Mouse (Mus musculus) small intestine, adult 2 months (tissue): ENCODE data around the gene Arpp21. TPM values are rescaled to one million over a fixed set of nuclear protein-coding genes. Genes with fewer than 3 reads are reported as not detected.

Source experiments
- H3K27ac ChIP-seq: fragments of 200-500 bp; 2 replicates; pipeline ENCODE4 v1.5.1; 2012; ENCODE audit warnings: low read depth, low read length, control low read depth, inconsistent platforms; ENCODE audit not compliant: insufficient read depth
- H3K27me3 ChIP-seq: fragments of 200-500 bp; 2 replicates; pipeline ENCODE4 v1.6.1; 2012; ENCODE audit warnings: mild to moderate bottlenecking, moderate library complexity, low read length, inconsistent platforms; ENCODE audit not compliant: control insufficient read depth, insufficient read depth
- H3K36me3 ChIP-seq: fragments of 200-500 bp; 2 replicates; pipeline ENCODE4 v1.6.1; 2012; ENCODE audit warnings: mild to moderate bottlenecking, low read length, control low read depth, inconsistent platforms; ENCODE audit not compliant: control insufficient read depth, insufficient read depth
- H3K4me1 ChIP-seq: fragments of 200-500 bp; 2 replicates; pipeline ENCODE4 v1.6.1; 2012; ENCODE audit warnings: low read length, inconsistent platforms, mixed read lengths; ENCODE audit not compliant: control insufficient read depth, insufficient read depth, insufficient read length
- H3K4me3 ChIP-seq: fragments of 200-500 bp; 2 replicates; pipeline ENCODE4 v1.5.1; 2012; ENCODE audit warnings: low read depth, mild to moderate bottlenecking, control low read depth, inconsistent platforms, low read length, moderate library complexity
- CTCF ChIP-seq: fragments of 200-500 bp; IDR thresholded peaks from 2 replicates; pipeline ENCODE4 v1.5.1; 2012; ENCODE audit warnings: low read depth, mild to moderate bottlenecking, control low read depth, inconsistent platforms, low read length, moderate library complexity, mixed read lengths; ENCODE audit not compliant: insufficient replicate concordance, insufficient read length; ENCODE audit errors: extremely low read depth
- POLR2A ChIP-seq: fragments of 200-500 bp; IDR thresholded peaks from 2 replicates; pipeline ENCODE4 v1.6.1; 2012; ENCODE audit warnings: low read depth, mild to moderate bottlenecking, control low read depth, inconsistent platforms, low read length, moderate library complexity
- WGBS: fragments of 180-500 bp; shearing (Covaris S2); methylation state at CpG from one replicate; pipeline ENCODE4 v1.1.7; 2018; 5-methylcytosine and 5-hydroxymethylcytosine counted together
- polyA plus RNA-seq: library from polyadenylated mRNA; depleted of rRNA; stranded (reverse); fragments of >200 nt; gene quantifications from 2 replicates; pipeline ENCODE4 v1.2.3, GENCODE M21; 2012; rRNA removed

The Arpp21 gene
- polyA plus RNA-seq: 0.55 and 0.60 TPM in 2 replicates

- H3K4me3 ChIP-seq: no peak within 1 kb of the TSS
- no peak for TF ChIP-seq POLR2A
- no peak for TF ChIP-seq CTCF
Measured at GRCm38 (mm10) chr9:112235696-112236397, at the start of gene Arpp21. TSS of gene Arpp21 (minus strand) at chr9:112235938.

DNA sequence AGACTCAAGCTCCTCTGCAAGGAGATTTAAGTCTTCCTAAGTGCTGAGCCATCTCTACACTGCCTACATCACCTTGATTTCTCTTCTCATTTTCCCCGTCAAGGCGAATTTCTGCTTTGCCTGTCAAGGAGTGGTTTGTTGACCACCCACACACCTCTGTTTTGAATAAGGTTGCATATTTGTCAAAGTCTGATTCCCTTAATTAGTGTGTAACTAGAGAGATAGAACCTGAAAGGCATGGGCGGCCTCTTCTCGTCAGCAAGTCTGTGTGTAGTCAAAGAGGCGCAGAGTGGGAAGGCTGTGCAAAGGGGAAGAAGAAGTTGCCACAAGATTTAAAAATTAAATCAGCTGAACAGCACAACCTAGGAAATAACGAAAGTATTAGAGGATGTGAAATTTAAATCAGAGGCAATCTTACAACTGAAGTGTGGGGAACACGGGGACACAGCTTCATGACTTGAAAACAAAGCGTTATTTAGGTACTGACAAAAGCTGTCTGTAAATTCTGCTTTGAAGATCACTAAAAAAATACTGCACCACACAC is 36.8 kb upstream of the Arpp21 start:
- TF ChIP-seq CTCF (no peak), POLR2A (no peak)
- no peak overlapping the region for H3K4me3 ChIP-seq
- no peaks in the 10 kb centered on the region for H3K4me1 ChIP-seq
- WGBS: 68% methylated on average over 8 of the region's 8 CpGs
- no peaks in the 10 kb centered on the region for H3K27me3 ChIP-seq
- no peak overlapping the region for H3K27ac ChIP-seq
- H3K36me3 ChIP-seq: no peaks in the 10 kb centered on the region

More at GRCm38 (mm10) chr9:112235696-112236397, at the start of gene Arpp21:
- no peaks in the 10 kb centered on the region for H3K27me3 ChIP-seq
- H3K4me1 ChIP-seq: no peaks in the 10 kb centered on the region
- no peaks in the 10 kb centered on the region for H3K36me3 ChIP-seq
- 27% methylated on average over 16 of the region's 16 CpGs for WGBS
- H3K27ac ChIP-seq: no peak within 1 kb of the TSS

GRCm38 (mm10) chr9:112264982-112265641 is 29.4 kb upstream of the Arpp21 start:
- TF ChIP-seq CTCF (no peak), POLR2A (no peak)
- Histone ChIP-seq H3K4me1 (no peaks in the 10 kb centered on the region), H3K36me3 (no peaks in the 10 kb centered on the region), H3K27me3 (no peaks in the 10 kb centered on the region), H3K27ac (no peak overlapping the region), H3K4me3 (no peak overlapping the region)
- 50% methylated on average over 4 of the region's 4 CpGs for WGBS

GRCm38 (mm10) chr9:112261986-112262901 is 26.5 kb upstream of the Arpp21 start:
- 84% methylated on average over 16 of the region's 16 CpGs for WGBS
- H3K4me3 ChIP-seq: no peak overlapping the region
- H3K36me3 ChIP-seq: no peaks in the 10 kb centered on the region
- H3K27me3 ChIP-seq: no peaks in the 10 kb centered on the region
- H3K4me1 ChIP-seq: no peaks in the 10 kb centered on the region
- no peak overlapping the region for H3K27ac ChIP-seq
- TF ChIP-seq POLR2A: no peak
- TF ChIP-seq CTCF: no peak

DNA sequence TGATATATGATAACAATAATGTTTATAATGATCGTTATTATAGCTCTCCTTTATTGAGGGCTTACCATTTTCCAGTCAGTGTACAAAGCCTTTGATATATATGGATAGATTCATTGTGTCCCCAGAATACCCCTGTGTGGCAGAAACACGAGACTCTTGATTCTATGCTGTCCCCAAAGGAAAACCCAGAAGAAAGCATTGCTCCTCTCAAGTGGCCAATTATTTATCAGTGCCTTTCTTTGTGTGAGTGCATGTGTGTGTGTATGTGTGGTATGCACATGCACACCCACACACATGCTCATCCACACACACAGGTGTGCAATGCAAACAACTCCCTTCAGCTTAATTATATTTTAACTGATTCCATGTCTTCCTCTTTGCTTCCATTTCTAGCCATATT is 25.8 kb upstream of the Arpp21 start:
- Histone ChIP-seq H3K4me3 (no peak overlapping the region), H3K27me3 (no peaks in the 10 kb centered on the region), H3K4me1 (no peaks in the 10 kb centered on the region), H3K27ac (no peak overlapping the region), H3K36me3 (no peaks in the 10 kb centered on the region)
- WGBS: 75% methylated on average over 2 of the region's 2 CpGs
- TF ChIP-seq POLR2A: no peak
- no peak for TF ChIP-seq CTCF

GRCm38 (mm10) chr9:112260696-112261095 is 25.0 kb upstream of the Arpp21 start:
- Histone ChIP-seq H3K27me3 (no peaks in the 10 kb centered on the region), H3K4me3 (no peak overlapping the region), H3K36me3 (no peaks in the 10 kb centered on the region), H3K27ac (no peak overlapping the region), H3K4me1 (no peaks in the 10 kb centered on the region)
- 48% methylated on average over 2 of the region's 2 CpGs for WGBS
- TF ChIP-seq POLR2A (no peak), CTCF (no peak)
